Mouse (Mus musculus) cerebellum, adult (tissue): Measurements from ENCODE around the gene Myo1b.

ENCODE experiments used
- ATAC-seq: cut with Nextera tagmentation; 2 replicates; pipeline ENCODE4 v1.9.2; 2017; ENCODE audit warnings: mild to moderate bottlenecking, moderate library complexity, mixed read lengths; ENCODE audit not compliant: insufficient number of reproducible peaks, low FRiP score, low TSS enrichment

The Myo1b gene

DNA sequence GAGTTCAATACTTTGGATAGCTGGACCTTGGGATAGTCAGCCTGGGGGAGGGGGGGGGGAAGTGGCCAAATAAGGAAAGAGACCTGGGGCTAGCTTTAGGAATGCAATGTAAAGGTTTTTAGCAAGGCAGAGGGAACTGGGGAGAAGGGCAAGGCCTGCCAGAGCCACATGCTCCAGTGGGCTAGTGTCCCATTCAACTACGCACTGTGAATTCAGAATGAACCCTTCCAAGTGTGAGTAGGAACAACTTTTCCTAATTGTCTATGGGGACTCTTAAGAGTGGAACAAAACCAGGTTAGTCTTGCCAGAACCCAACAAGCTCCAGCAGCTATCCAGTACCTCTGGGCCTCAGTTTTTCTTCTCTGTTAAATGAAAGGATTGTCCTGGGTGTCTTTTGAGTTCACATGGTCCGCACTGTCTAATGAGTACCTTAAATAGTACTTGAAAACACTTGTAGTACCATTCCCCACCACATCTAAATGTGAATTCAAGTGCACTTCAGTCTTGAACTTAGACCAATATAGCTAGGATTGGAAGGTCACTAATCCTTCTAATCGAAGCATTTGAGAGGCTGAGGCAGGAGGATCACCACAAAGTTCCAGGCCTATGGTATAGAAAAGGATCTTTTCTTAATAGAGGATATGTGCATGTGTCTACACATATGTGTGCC is 172.0 kb downstream of the Myo1b start:
- ATAC-seq = no peak

DNA sequence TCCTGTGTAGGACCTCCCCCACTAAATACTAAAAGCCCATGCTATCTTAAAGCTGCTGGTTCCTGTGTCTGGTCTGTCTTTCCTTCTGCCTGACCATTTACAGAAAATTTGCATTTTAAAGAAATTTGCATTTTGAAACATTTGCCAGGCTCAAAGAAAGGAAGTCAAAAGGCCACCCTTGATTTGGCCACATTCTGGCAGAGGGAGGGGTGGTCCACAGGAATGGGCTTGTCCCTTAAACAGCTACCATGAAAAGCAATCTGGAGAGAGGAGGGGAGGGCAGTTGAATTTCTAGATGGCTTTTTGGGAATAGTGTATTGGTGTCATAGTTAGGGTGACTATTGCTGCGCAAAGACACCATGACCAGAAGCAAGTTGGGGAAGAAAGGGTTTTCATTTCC is 173.3 kb downstream of the Myo1b start:
- ATAC-seq = no peak

GRCm38 (mm10) chr1:51740626-51741231 is 175.1 kb downstream of the Myo1b start:
- no peak for ATAC-seq

DNA sequence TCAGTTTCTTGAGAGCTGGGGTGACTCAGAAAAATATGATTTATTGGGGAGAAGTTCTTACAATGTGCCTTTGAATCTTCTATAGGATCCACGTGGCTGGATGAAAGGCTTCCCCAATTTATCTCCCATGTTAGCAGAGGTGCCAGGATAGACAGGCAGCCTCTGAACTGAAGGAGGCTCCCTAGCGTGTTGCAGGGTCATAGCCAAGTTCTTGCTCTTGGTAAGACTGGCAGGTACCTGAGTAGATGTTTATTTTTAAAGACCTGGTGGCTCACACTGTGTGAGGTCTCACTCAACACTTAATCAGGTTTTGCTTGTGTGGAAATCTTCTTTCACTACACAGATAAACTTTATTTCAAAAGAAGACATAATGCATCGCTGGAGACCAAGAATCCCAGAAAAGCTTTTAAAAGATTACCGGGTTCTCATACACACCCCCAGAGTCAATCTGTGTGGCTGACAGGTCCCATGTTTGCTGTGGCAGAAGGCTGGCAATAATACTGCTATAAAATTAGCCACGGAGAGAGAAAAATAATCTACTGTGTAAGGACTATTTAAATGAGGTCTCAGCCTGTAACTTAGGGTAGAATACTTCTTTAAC is 176.5 kb downstream of the Myo1b start:
- ATAC-seq = no peak

DNA sequence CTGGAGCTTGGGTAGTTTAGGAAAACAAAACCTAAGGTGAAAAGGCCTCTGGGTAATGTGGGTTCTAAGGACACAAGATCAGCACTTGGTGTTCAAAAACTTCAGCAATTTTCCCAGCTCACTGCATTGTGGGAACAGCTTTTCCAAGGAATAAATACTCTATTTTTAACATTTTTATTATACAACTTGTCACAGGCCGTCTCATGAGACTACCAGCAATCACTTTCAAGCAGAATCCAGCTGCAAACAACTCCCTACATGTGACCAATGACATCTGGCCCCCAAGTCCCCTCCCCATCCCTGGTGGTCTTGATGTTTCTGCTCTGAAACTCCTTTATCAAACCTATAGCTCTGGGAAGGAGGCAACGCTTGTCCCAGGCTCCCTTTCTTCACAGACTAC is 179.0 kb downstream of the Myo1b start:
- no peak for ATAC-seq

GRCm38 (mm10) chr1:51734721-51735120 is 181.2 kb downstream of the Myo1b start:
- ATAC-seq = no peak

GRCm38 (mm10) chr1:51729407-51729806 is 186.5 kb downstream of the Myo1b start:
- no peak for ATAC-seq

GRCm38 (mm10) chr1:51728816-51729215 is 187.1 kb downstream of the Myo1b start:
- ATAC-seq = no peak

DNA sequence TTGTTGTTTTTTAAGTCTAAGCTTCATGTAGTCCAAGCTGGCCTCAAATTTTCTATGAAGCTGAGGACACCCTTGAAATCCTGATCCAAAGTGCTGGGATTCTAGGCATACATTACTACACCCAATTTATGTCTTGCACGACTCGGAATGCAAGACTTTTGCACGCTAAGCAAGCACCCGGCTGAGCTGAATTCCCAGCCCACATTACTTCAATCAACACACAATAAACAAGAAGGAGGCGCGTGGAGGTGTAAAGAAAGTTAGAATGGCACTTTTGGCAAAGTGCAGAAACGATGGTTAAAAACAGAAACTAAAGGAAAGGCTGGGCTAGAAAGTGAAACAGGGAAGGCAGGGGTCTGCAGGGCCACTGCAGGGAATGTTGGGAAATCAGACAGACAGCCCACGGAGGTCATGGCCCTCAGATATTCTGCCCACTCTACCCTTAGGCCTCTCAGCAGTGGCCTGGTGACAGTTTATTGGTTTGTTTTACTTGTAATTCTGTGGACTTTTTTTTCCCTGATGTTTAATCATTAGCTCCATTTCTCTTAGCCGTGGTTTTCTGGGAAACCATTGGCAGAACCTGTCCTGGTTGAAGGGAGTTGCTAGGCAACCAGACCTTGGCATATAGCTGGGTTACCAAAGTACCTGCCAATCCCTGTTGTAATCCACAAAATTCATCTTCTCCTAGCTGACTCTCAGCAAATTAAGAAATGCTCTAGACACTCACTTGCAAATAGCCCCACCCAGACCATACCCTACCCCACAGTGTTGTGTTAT is 195.8 kb downstream of the Myo1b start:
- no peak for ATAC-seq

GRCm38 (mm10) chr1:51710831-51711230 is 205.0 kb downstream of the Myo1b start:
- no peak for ATAC-seq

DNA sequence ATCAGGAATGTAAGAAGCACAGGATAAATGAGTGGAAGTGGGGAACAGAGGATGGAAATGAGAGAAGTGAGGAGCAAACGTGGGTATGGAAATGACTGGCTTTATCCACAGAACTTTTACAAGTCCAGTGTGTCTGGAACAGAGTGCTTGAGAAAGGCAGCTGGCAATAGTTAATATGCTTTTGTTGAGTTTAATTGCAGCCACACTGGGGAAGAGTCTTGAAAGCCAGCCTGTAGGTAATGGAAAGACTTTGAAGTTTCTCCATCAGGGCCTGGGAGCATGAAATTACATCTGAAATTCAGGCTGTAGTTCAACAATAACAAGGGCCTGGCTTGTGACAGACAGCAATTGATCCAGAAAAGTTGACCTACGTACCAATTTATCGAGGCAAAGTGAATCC is 209.8 kb downstream of the Myo1b start:
- ATAC-seq = no peak

DNA sequence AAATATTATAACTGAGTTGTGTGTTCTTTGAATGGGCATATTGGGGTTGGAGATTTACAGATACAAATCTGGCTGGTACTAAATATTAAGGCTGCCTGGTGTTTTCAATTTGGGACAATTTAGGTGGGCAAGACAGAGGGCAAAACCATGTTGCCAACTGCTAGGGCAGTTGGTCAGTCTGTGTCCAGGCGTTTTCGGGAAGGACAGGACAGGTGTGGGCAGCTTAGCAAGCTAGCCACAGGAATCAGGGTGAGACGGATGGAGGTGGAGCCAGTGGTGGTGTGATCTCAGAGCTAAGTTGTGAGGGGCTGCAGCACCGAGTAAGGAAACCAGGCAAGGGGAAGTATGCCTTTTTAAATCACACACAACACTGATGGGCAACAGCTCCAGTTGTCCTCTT is 211.3 kb downstream of the Myo1b start:
- no peak for ATAC-seq
